Mouse (Mus musculus): ENCODE results near the gene Wdr90.

Gene Wdr90

GRCm38 (mm10) chr17:25818851-25819780, 42.2 kb downstream of the Wdr90 start:
- no peak for TF ChIP-seq GATA4 (IDR thresholded peaks at IDR 0.05; ENCODE audit: insufficient replicate concordance, low read length)

GRCm38 (mm10) chr17:25817662-25818061, 43.6 kb downstream of the Wdr90 start:
- no peak for TF ChIP-seq GATA4 (IDR thresholded peaks at IDR 0.05; ENCODE audit: insufficient replicate concordance, low read length)

GRCm38 (mm10) chr17:25813471-25813870, 47.8 kb downstream of the Wdr90 start:
- TF ChIP-seq GATA4 (IDR thresholded peaks at IDR 0.05; ENCODE audit: insufficient replicate concordance, low read length), result no peak

DNA sequence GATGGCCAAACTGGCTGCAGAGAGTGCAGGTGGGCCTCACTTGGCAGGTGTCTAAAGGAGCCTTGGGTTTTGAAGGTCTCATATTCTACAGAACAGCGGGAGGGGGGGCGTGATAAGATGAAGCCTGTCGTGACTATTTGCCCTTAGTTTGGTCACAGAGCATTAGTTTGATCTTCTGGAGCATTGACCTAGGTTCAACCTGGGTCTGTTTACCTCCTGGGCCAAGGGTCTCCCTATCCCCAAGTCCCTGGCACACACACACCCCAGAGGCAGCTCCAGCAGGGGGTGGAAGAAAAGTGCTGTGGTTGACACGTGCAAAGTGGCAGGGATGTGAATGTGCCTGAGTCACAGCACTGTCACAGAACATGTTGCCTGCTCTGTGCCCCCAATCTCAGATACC, 50.4 kb downstream of the Wdr90 start:
- no peak for TF ChIP-seq GATA4 (IDR thresholded peaks at IDR 0.05; ENCODE audit: insufficient replicate concordance, low read length)

DNA sequence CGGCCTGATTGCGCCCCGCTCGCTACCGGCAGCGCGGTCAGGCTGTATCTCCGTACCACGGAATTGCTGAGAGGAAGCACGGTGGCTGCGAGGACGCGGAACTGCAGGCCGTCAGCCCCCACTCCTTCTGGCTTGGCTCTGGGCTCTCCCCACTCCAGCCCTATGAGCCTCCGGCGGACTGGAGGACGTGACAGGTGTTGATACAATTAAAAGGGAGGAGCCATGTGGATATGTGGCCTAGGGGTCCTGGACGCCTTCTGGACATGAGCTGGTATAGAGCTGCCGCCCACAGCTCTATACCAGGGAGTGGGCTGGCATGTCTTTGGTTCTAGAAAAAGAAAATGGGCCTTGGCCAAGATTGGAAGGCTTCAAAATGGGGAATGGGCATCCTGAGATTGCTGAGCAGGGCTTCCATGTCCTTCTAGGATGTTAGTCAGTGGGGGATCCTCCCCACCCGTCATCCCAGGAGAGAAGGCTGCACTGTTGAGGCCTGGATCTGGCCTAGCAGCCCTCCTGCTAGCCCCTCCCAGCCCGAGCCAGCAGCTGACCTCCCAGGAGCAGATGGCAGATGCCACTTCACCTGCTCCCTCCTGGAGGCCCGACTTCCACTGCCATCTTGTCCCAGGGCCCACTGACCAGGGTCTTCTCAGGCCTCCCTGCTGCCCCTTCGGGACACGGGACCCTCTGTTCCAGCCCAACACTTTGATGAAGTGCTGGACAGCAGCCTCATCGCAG, 51.5 kb downstream of the Wdr90 start:
- no peak for TF ChIP-seq GATA4 (IDR thresholded peaks at IDR 0.05; ENCODE audit: insufficient replicate concordance, low read length)

GRCm38 (mm10) chr17:25808789-25809605, 52.3 kb downstream of the Wdr90 start, which contains the start of gene Fbxl16:
Fbxl16 (plus strand) TSS chr17:25809085.
- TF ChIP-seq GATA4 (IDR thresholded peaks at IDR 0.05; ENCODE audit: insufficient replicate concordance, low read length), result no peak

DNA sequence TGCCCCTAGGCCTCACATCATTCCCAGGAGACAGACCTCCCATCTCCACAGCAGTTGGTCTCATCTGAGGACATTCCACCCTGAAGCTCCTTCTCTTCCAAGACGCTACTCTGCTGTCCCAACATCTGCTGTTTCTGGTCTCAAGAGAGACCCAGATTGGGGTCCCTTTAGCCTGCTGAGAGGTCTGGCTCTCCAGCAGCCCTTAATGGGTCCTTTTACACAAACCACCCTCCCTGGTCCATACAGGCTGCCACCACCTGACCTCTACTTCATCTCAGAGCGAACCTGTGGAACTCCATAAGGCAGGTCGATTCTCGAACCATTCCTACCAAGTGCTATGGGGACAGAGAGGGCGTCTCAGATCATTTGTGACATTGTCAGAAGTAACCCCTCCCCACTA, 53.3 kb downstream of the Wdr90 start:
- TF ChIP-seq GATA4 (IDR thresholded peaks at IDR 0.05; ENCODE audit: insufficient replicate concordance, low read length), result no peak

DNA sequence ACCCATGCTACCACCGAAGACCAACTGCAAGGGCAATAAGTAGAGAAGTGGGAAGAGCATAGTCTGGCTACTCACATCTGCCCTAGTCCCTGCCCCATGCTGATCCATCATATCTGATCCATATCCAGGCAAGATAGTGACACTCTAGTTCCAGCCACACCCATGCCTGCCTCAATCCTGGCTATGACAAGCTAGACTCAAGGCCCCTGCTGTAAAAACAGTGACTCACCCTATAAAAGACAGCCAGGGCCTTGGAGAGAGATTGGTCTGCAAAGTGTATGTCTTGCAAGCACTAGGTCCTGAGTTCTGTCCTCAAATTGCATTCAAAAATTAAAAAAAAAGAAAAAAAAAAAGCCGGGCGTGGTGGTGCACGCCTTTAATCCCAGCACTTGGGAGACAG, 54.8 kb downstream of the Wdr90 start:
- TF ChIP-seq GATA4 (IDR thresholded peaks at IDR 0.05; ENCODE audit: insufficient replicate concordance, low read length), result no peak

GRCm38 (mm10) chr17:25802825-25803517, 58.3 kb downstream of the Wdr90 start:
- TF ChIP-seq GATA4 (IDR thresholded peaks at IDR 0.05; ENCODE audit: insufficient replicate concordance, low read length), result no peak

- no peak for TF ChIP-seq GATA4 (IDR thresholded peaks at IDR 0.05; ENCODE audit: insufficient replicate concordance, low read length)
Measured at GRCm38 (mm10) chr17:25801029-25801428, 60.3 kb downstream of the Wdr90 start.

DNA sequence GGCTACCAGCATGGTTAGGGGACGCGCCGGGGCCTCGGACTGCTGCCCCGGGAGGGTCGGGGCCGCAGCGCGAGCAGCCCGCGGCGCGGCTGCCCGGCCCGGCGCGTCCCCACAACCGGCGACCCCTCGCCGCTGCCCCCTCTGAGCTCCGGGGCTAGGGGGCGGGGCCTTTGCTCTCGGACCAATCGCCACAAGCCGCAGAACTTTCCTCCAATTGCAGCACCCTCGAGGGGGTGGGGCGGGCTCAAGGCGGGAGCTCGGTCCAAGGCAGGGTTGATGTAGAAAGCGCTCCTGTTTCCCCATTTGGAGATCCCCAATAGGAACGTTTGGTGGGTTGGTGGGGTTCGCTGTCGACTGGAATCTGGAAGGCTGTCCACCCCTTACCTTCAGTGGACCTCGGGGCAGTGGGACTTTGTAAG, 64.3 kb downstream of the Wdr90 start, which contains the start of gene Metrn:
Gene Metrn (minus strand): TSS at position 186 of the 419 bp plus-strand sequence.
- TF ChIP-seq GATA4 (IDR thresholded peaks at IDR 0.05; ENCODE audit: insufficient replicate concordance, low read length), result no peak

- TF ChIP-seq GATA4 (IDR thresholded peaks at IDR 0.05; ENCODE audit: insufficient replicate concordance, low read length), result no peak
Measured at GRCm38 (mm10) chr17:25796211-25796771, 65.0 kb downstream of the Wdr90 start.

DNA sequence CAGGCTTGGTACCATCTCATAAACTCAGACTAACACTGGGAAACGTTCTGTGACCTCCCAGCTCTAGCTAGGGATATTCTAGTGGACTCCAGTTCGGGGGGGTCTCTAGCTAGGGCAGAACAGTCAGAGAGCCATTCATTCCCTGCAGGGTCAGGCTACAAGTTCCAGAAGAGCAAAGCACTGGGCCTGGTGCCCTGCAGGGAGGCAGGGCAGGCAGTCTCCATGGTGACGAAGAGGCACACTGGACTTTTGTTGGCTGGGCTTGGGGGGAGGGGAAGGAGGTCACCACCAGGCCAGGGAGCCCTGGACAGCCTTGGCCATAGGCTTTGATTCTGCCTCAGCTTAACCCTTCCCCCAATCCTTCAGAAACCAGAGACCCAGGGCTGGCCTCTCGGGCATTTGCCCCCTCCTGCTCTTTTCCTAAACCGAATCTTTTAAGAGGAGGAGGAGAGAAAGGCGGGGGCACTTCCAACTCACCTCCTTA, 65.7 kb downstream of the Wdr90 start, which contains the start of gene AC134908.4:
Gene AC134908.4 (minus strand): TSS at position 51 of the 484 bp plus-strand sequence.
- no peak for TF ChIP-seq GATA4 (IDR thresholded peaks at IDR 0.05; ENCODE audit: insufficient replicate concordance, low read length)

DNA sequence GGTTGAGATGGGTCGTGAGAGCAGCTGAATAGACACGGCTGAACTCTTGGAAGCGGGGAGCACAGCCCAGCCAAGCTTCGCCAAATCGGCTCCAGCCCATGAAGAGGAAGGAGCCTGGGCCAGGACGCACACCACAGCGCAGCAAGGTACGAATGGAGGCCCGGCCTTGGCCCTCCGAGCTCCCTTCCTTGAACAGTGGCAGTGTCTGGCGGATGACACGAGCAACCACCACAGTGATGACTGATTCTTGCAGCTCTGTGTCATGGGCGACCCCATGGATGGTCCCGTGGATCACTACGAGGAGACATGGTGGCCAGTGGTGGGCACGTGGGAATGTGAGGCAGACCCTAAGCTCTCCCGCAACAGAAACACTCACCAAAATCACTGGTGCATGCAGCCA, 66.3 kb downstream of the Wdr90 start:
- TF ChIP-seq GATA4 (IDR thresholded peaks at IDR 0.05; ENCODE audit: insufficient replicate concordance, low read length), result no peak
